Mouse (Mus musculus): Measurements from ENCODE around the gene Sntb2.

- TF ChIP-seq CTCF (IDR thresholded peaks at IDR 0.05; ENCODE audit: extremely low read depth, insufficient read depth, low read length): no peak
- TF ChIP-seq POLR2A (IDR thresholded peaks at IDR 0.05; ENCODE audit: extremely low read depth, insufficient read depth, low read length): no peak
These were observed 36.1 kb upstream of the Sntb2 start for GRCm38 (mm10) chr8:106899473-106899872.

Data from cortical plate, adult 2 months (tissue).